Mouse (Mus musculus): ENCODE results near the gene Skap2.
A peak's percentile ranks its signal among the peaks of the same experiment; 100 is the strongest.

Skap2 gene

GRCm38 (mm10) chr6:52004995-52005394 is 7.4 kb downstream of the Skap2 start:
- DNase-seq: no peak

- DNase-seq: peak; percentile 87
These were observed 9.7 kb downstream of the Skap2 start for GRCm38 (mm10) chr6:52002676-52003075.

GRCm38 (mm10) chr6:51999157-51999478 is 13.2 kb downstream of the Skap2 start:
- no peak for DNase-seq

GRCm38 (mm10) chr6:51998409-51999156 is 13.8 kb downstream of the Skap2 start:
- DNase-seq: peak; percentile 57

DNA sequence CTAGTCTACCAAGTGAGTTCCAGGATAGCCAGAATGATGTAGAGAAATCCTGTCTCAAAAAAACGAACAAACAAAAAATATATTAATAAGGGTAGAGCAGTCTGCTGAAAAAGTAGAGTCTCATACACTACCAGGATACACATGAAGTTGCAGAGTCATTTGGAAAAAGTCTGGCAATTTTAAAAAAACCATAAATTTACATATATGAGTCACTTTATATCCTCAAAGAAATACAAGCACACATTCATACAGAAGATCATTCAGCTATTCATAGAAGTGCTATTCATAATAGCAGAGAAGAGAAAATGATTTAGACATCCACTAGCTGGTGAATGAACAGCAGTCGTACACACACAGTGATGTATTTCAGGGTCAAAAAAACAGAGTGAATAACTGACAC is 24.4 kb downstream of the Skap2 start:
- no peak for DNase-seq

- no peak for DNase-seq
These were observed 34.7 kb downstream of the Skap2 start for GRCm38 (mm10) chr6:51977638-51978037.

GRCm38 (mm10) chr6:51975751-51976150 is 36.6 kb downstream of the Skap2 start:
- peak; percentile 43 for DNase-seq

- peak; percentile 50 for DNase-seq
These were observed 53.4 kb downstream of the Skap2 start for GRCm38 (mm10) chr6:51958992-51959391.

GRCm38 (mm10) chr6:51956048-51956792 is 56.1 kb downstream of the Skap2 start:
- DNase-seq: no peak

DNA sequence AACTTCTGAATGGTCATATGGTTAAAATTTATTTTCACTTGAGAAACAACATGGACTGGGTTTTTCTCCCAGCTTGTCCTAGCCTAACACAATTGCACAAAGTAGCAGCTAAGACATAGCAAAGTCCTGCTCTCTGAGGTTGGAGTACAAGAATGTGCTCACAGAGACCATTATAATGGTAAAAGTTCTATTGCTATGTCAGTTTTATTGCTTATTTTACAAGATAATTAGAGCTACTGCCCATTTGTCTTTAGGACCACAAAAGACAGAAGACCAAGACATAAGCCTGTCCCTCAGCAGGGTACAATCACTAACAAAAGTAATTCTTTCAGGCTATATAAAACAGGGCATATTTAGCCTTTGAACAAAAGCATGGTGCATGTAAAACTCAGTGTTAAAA is 64.7 kb downstream of the Skap2 start:
- no peak for DNase-seq

GRCm38 (mm10) chr6:51944916-51945315 is 67.4 kb downstream of the Skap2 start:
- peak; percentile 10 for DNase-seq

DNA sequence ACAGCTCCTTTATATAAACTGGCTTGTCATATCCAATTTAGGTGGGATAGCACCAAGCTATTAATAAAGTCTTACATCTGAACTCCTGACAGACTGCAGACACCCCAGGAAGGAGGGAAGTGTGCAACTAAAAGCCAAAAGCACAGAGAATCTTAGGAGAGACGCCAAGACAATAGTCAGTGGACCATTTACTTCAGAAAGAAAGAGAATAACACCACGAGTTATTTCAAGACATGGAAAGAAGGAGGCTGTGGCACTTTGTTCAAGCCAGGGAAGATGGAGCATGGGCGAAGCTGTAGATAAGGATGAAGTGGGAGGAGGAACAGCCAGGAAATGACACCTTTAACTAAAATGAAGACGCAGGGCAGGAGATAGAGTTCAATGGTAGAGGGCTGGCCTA is 78.4 kb downstream of the Skap2 start:
- DNase-seq: no peak

DNA sequence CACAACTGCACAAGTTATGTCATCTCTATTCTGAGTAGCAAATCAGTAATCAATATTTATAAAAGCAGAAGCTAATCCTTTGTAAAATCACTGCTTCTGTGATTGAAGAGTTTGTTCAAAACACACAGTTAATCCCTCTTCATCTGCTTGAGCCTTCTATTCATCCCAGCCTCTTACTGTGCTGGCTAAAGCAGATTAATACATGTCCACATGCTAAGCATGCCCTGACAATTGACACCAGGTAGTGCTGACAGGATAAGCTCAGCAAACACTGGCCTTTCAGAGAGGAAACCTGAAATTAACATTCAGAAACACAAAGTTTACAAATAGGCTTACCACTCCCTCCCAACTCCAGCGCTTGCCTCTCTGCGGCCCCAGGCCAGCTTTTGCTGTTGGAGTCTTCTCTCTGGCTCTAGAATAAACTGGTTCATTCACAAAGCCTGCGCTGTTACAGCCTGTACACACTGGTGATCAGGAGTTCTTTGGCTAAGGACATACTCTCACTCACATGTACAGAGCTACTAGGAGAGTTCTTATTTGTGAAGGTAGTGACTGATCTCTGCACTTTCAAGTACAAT is 79.2 kb downstream of the Skap2 start:
- DNase-seq: no peak

GRCm38 (mm10) chr6:51927101-51927500 is 85.2 kb downstream of the Skap2 start:
- no peak for DNase-seq

DNA sequence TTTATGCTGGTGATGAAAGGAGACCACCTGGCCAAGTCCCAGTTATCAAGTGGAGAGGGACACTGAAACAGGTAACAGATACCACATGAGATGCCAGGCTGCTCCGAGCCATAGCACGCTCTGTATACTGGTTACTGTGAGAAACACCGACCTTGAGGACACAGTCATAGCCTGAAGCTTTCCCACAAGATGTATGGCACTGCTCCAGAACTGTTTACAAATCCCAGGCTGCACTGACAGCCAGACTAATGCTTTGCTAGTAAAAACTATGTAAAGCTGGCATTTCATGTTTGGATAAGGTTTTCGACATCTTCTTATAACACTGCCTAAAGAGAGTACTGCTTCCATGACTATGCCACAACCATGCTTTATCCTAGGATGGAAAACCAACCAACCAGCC is 90.5 kb downstream of the Skap2 start:
- no peak for DNase-seq

- no peak for DNase-seq
These were observed 103.9 kb downstream of the Skap2 start for GRCm38 (mm10) chr6:51908495-51908894.

DNA sequence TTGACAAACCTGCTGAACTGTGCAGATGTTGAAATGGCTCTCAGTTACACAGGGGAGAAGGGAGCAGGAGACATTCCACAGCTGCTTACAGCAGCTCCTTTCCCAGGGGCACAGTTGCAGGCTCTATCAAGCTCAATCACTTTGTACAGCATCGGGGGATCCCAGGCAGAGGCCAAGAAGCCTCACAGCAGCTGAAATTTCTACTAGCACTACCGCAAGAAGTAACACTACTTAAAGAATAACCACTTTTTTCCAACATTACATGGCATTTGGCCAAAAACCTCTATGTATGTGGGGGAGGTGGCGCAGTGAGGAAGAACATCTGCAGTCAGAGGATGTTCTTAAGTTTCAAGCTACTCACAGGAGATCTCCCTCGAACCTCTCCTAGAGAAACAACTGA is 106.7 kb downstream of the Skap2 start:
- DNase-seq: peak; percentile 16

GRCm38 (mm10) chr6:51901544-51901943 is 110.8 kb downstream of the Skap2 start:
- DNase-seq: no peak

DNA sequence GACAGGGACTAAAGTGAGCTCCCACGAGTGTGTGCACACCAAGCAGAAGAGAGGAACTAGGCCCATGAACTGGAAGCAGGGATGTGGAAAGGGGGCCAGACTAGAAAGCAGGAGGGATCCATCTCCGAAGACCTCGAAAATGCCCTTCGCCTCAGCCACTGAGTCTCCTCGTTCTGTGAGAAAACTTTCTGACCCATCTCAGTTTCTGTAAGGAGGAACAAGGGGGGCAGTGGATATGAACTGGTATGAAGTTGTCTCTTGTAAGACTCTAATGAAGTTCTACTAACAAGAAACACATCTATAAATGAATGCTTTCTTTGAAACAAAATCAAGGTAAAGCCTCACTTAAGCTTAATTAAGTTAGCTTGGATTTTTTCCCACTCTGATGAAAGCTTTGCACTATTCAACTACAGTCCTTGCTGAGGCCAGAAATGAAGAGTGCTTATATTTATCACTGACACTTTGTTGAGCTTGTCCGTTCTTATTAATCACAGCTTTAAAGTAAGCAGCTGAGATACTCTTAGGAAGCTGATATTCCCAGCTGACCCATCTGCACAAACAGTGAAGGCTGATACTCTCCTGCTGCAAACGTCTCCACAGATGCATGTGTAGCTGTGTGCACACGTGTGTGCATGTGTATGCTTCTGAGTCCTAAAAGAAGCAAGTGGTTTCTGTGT is 113.9 kb downstream of the Skap2 start:
- DNase-seq: no peak

GRCm38 (mm10) chr6:51895753-51896152 is 116.6 kb downstream of the Skap2 start:
- DNase-seq: no peak

- DNase-seq: no peak
These were observed 117.6 kb downstream of the Skap2 start for GRCm38 (mm10) chr6:51894717-51895116.

DNA sequence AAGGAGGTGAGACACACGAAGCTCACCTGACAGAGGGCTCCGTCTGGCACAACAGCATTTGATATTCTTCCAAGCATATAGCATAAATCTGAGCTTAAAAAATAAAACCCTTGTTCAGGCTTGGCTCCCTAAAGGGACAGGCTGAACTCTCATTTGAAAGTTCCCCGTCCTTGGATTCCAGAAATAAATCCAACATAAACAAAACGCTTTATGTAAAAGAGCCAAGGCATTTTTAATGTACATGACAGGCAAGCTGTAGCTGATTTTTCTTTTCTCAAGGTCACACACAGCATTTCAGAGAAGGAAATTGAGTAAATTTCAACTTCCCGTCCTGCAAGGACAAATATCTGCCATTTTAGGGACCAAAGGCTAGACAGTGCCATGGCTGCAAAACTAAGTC is 122.0 kb downstream of the Skap2 start:
- DNase-seq: no peak

GRCm38 (mm10) chr6:51889824-51890223 is 122.5 kb downstream of the Skap2 start:
- no peak for DNase-seq
